Mouse (Mus musculus): Measurements from ENCODE around the gene Gkap1.

Gene Gkap1

GRCm38 (mm10) chr13:58261674-58262073 is 13.8 kb downstream of the Gkap1 start:
- DNase-seq, result no peak

- DNase-seq, result no peak
These were observed 22.2 kb downstream of the Gkap1 start for GRCm38 (mm10) chr13:58253268-58253667.

- no peak for DNase-seq
These were observed 26.5 kb downstream of the Gkap1 start for GRCm38 (mm10) chr13:58248957-58249356.

- no peak for DNase-seq
These were observed 39.0 kb downstream of the Gkap1 start for GRCm38 (mm10) chr13:58236536-58236935.

GRCm38 (mm10) chr13:58232611-58233010 is 42.9 kb downstream of the Gkap1 start:
- DNase-seq, result peak; percentile 35

- no peak for DNase-seq
These were observed 43.4 kb downstream of the Gkap1 start for GRCm38 (mm10) chr13:58232070-58232469.

- DNase-seq, result no peak
These were observed 46.9 kb downstream of the Gkap1 start for GRCm38 (mm10) chr13:58228624-58229023.

GRCm38 (mm10) chr13:58225694-58226093 is 49.8 kb downstream of the Gkap1 start:
- DNase-seq, result peak; percentile 5

GRCm38 (mm10) chr13:58220206-58220605 is 55.3 kb downstream of the Gkap1 start:
- DNase-seq, result no peak

GRCm38 (mm10) chr13:58217536-58217935 is 58.0 kb downstream of the Gkap1 start:
- DNase-seq, result no peak

- no peak for DNase-seq
These were observed 59.1 kb downstream of the Gkap1 start for GRCm38 (mm10) chr13:58216395-58216794.

- peak; percentile 94 for DNase-seq
These were observed 59.7 kb downstream of the Gkap1 start, which contains the start of gene Ubqln1 for GRCm38 (mm10) chr13:58215592-58216341. Gene Ubqln1, minus strand, starts transcription at chr13:58215653.

GRCm38 (mm10) chr13:58215253-58215591 is 60.3 kb downstream of the Gkap1 start:
- DNase-seq, result no peak

GRCm38 (mm10) chr13:58214346-58215252 is 60.9 kb downstream of the Gkap1 start:
- peak; percentile 29 for DNase-seq

GRCm38 (mm10) chr13:58213801-58214200 is 61.7 kb downstream of the Gkap1 start:
- DNase-seq, result no peak

GRCm38 (mm10) chr13:58212530-58212929 is 63.0 kb downstream of the Gkap1 start:
- DNase-seq, result no peak

GRCm38 (mm10) chr13:58210441-58210840 is 65.1 kb downstream of the Gkap1 start:
- DNase-seq, result no peak

- DNase-seq, result no peak
These were observed 69.4 kb downstream of the Gkap1 start for GRCm38 (mm10) chr13:58206084-58206483.

GRCm38 (mm10) chr13:58204986-58205385 is 70.5 kb downstream of the Gkap1 start:
- DNase-seq, result no peak

GRCm38 (mm10) chr13:58204202-58204601 is 71.3 kb downstream of the Gkap1 start:
- DNase-seq, result no peak

- DNase-seq, result no peak
These were observed 72.6 kb downstream of the Gkap1 start for GRCm38 (mm10) chr13:58202903-58203302.

GRCm38 (mm10) chr13:58201908-58202307 is 73.6 kb downstream of the Gkap1 start:
- DNase-seq, result no peak

GRCm38 (mm10) chr13:58201343-58201742 is 74.2 kb downstream of the Gkap1 start:
- DNase-seq, result no peak

All from embryo, embryonic 11 days (tissue).